Mouse (Mus musculus) lung, adult 10 weeks (tissue): Measurements from ENCODE around the gene Wfikkn1. TPM values are rescaled to one million over a fixed set of nuclear protein-coding genes. Genes with fewer than 3 reads are reported as not detected.

Experiments used
- polyA plus RNA-seq: library from polyadenylated mRNA; stranded (reverse); fragments of 350-450 nt; fragmentation: Illumina TruSeq; extraction: RNeasy Lipid Tissue Mini Kit (QIAGEN cat#74804); gene quantifications from one replicate; pipeline ENCODE4 v1.2.3, GENCODE M21; 2014; ENCODE audit warnings: low read depth, low replicate concordance; ENCODE audit not compliant: insufficient read depth

The Wfikkn1 gene
- 0.25 TPM for polyA plus RNA-seq

DNA sequence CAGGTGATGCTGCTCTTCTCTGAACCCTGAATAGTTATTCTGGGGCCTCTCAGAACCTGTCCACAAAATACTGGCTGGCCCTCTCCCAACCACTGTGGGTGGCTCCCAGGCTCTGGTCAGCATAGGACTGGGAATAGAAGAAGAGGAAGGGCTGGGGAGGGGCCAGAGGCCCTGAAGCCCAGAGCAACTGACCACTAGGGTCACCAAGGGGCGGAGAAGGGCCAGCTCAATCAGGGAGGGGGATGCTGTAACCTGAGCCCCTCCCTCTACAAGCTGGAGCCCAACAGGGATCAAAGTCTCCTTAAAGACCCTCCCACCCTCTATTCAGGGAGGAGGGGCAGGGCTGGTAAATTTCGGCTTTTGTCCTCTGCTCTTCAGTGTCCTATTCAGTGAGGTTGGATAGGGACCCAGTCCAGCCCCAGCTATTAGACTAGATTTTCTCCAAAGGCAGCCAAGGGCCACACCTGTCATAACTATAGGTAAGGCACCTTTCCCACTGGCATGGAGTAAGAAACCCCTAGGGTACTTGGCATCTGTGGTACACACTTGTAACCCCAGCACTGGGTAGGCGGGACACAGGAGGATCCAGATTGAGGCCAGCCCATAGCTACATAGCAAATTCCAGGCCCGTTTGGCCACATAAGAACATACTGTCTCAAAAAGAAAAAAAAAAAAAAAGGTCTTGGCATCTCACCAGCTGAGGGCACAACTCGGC is at the start of gene Wfikkn1:
Gene Wfikkn1 (minus strand): TSS at position 663 of the 715 bp plus-strand sequence.

DNA sequence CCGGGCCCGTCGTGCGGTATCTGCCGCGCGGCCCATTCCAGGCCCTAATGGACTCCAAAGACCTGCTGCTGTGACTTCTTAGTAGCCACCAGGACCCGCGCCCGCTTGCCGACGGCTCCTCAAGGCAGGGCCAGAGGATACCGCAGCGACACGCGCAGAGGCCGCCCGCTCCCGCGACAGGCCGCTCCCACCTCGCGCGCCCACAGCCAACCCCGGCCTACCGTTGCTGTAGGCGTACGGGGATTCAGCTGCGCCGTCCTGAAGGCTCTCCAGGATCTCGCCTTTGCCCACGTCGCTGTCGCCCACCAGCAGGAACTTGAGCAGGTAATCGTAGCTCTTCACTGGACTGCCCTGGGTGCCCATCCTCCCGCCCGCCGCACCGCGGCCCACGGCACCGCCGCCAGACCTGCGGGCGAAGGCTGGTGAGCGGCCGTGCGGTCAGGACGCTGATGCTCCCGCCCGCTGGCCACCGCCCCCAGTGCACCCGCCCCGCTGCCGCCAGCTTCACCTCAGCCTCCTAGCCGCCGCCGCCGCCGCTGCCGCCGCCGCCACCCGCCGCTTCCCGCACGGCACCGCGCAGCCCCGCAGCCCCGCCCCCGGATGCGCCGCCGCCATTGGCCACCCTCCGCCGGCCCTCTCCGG is 38.6 kb upstream of the Wfikkn1 start, which contains the start of gene Rab40c:
Gene Rab40c (minus strand): TSS at position 584 of the 642 bp plus-strand sequence.

DNA sequence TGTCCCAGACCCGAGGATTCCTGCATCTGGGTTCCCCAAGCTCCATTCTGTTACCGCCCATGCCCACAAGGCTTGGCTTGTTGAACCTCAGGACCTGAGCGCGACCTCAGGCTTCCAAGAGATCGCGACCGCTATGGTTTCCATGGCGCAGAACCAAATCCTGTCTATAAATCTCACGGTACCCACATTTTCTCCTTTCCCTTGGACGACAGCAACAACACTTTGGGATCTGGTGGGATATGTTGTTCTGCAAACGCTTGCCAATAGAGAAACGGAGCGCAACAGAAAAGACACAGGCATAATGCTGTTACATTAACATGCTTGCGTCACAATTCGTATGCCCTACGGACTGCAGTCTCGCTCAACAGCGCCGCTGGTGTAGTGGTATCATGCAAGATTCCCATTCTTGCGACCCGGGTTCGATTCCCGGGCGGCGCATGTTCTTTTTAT is 5.9 kb downstream of the Wfikkn1 start, which contains the start of gene Mettl26:
Gene Mettl26 (plus strand): TSS at position 354 of the 450 bp plus-strand sequence.

DNA sequence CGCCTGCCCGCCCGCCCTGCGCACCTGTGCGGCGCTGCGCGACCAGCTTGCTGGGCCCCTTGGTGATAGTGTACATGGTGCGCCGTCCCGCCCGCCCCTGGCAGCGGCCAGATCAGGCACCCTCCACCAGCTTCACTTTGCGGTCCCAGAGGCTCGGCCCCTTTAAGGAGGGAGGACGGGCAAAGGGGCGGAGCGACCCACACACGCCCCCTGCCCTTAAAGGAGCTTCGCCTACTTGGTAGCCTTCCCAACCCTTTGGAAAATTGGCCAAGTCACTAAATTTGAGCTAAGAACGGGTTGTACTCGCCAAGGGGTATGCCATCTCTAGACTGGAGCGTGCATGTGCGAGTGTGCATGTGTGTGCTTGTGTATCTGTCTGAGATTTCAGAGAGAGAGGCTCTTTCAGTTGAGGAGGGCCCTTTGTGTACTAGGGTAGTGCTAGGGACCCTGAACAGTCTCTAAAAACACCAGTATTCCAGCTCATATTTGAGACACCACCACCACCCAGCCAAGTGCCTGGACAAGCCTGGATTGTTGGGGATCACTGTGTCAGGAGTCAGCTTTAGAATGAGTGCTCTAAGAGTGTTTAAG is 12.0 kb downstream of the Wfikkn1 start, which contains the start of gene Mcrip2:
Gene Mcrip2 (minus strand): TSS at position 164 of the 591 bp plus-strand sequence.

DNA sequence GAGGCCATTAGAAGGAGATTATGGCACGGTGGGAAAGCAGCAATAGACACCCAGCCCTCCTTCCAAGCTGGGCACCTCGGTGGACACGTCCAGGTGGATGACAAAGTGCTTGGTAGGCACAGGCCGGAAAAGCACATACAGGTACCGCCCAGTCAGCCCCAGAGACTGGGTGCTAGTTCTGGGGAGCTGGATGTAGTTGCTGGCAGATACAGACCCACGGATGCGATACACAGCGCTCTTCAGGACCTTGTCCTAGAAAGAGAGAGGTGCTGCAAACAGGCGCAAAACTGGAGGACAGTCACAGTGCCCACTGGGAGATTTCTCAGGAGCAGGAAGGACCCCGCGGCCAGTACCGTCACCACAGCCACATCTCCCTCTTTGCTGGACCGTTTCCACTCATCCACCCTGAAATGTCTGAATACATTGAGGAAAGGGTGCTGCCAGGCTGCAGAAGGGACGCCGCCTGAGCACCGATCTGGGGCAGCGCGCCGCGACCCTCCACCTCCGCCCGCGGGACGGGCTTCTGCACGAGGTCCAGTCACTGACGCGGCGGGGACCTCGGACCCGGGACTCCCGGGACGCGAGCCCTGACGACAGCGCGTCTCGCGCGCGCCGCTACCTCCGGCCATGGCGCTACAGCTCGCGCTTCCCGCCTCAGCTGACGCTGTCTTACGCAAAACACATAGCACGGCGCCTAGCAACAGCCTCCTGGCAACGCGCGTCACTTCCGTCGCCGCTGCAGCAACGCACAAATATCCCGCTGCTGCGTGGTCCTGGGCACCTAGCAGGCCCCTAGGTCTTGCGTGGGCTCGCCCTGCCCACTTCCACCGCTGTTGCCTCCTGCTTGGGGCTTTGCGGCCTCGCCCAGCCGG is 19.6 kb downstream of the Wfikkn1 start, which contains the start of gene Wdr90:
Gene Wdr90 (minus strand): TSS at position 670 of the 872 bp plus-strand sequence.

DNA sequence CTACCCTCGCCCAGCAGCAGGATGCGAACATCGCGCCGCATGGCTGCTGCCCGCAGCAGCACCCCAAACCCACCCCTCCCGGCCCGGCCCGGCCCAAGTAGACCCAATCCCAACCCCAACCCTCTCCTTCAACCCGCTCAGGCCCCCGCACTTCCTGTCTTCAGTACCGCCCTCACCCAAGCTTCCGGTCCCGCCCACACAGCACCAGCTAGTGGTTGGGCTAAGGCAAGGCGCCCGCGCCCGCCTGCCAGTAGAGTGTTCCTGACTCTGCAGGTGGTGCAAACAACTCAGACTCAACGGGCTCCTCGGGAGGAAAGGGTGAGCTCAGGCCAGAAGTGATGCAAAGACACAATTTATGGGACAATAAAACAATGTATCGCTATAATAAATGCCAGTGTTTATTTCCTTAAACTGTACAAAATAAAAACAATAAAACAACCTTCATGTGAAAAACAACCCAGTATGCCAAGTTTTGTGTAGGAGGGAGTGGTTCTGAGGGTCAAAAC is 36.2 kb downstream of the Wfikkn1 start, which contains the start of gene Rhot2:
Gene Rhot2 (minus strand): TSS at position 456 of the 506 bp plus-strand sequence.

DNA sequence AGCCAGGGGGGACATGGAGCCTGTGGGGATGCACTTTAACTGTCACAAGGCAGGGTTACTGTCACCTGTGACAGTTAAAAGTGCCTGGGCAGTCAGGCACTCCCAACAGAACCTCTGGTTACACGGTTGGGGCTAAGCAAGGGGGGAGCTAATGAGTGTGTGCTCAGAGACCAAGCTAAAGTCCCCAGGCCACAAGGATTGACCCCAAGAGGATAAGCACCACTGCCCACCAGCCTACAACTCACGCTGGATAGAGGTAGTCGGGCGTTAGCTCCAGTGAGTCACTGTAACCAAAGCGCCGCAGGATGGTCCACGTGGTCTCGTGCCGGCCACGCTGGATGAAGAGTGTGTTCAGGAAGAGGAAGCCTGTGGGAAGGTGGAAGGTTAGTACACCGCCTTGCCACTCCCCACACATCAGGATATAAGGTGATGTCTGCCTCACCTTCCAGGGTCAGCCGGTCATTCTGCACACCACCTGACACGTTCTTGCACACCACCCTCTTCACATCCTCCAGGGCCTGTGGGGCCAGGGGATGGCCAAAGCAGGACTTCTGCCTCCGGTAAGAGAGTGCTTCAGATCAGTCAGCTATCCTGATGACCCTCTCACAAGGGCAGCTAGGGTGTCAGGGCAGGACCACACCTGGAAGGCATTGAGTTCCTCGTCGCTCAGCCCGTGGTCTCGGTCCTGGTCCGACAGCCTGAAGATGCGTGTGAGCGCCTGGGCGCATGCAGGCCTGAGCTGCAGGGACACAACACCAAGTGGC is 39.4 kb downstream of the Wfikkn1 start, which contains the start of gene Gm20683:
Gene Gm20683 (minus strand): TSS at position 647 of the 764 bp plus-strand sequence.

DNA sequence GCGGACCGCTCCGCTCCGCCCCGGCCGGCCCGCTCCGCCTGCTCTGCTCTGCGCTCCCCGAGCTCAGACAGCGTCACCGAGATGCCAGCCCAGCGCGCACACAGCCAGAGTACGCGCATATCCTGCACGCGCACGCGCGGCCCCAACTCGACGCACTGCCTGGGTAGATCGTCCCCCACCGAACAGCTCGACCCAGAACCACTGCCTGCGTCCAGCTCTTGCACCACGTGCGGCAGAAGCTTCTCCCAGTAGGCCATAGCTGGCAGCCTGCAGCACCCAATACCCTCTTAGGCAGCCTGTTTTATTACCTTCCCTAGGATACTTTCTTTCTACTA is 43.6 kb downstream of the Wfikkn1 start, which contains the start of gene Rhbdl1:
Gene Rhbdl1 (minus strand): TSS at position 220 of the 335 bp plus-strand sequence.

DNA sequence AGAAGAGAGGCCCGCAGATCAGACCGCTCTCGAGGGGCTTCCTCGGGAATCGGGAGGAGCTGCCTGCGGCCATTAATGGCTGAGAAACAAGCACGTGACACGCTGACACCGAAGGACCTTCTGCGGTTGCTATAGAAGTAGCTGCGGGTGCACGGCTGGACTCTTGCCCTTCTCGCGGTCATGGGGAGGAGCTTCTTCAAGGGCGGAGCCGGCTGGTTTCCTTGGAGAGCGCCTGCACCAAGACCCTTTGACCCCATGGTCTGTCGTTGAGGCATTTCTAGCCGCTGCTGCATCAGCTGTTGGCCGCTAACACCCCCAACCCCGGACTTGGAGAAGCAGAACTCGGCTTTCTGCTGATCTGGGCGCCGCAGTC is 47.4 kb downstream of the Wfikkn1 start, which contains the start of gene Stub1:
Gene Stub1 (minus strand): TSS at position 114 of the 373 bp plus-strand sequence.

DNA sequence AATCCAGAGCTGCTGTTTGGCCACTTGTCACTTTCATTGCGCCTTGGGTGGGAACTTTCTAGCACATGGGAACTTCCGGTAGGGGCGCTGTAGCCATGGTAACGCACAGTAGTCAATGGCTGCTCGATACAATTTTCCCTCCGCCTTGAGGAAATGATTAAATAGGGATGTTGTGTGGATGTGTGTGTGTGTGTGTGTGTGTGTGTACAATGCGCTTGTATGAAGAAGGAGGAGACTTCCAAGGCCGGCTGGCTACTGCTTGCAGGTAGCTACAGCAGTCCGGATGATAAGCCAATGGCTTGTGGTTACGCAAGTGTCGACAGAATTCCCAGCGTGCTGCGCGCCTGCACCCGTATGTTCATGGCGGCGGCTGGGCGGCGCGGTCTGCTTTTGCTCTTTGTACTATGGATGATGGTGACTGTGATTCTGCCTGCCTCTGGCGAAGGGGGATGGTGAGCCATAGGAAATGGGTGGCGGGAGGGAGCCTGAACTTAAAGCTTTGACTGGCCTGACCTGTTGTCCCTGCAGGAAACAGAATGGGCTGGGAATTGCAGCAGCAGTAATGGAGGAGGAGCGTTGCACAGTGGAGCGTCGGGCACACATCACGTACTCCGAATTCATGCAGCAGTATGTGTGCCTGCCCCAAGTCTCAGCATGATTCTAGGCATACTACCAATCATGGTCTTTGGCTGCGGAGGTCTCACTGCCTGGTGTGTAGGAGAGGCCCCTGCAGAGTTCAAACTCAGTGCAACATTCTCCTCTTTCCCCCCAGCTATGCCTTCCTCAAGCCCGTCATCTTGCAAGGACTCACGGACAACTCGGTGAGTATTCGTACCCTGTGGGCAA is 51.7 kb downstream of the Wfikkn1 start, which contains the start of gene Jmjd8:
Gene Jmjd8 (plus strand): TSS at position 156 of the 846 bp plus-strand sequence.

Other genes with a start within 250 kb of the Wfikkn1 start
- gene Gng13, start 163.7 kb downstream of the Wfikkn1 start, polyA plus RNA-seq = 0.90 TPM
- 1.0 TPM for gene Chtf18, start 153.4 kb downstream of the Wfikkn1 start, polyA plus RNA-seq
- gene Rpusd1, start 153.2 kb downstream of the Wfikkn1 start, polyA plus RNA-seq = 9.4 TPM
- gene Mslnl, start 144.8 kb downstream of the Wfikkn1 start, polyA plus RNA-seq = not detected
- gene Msln, start 126.5 kb downstream of the Wfikkn1 start, polyA plus RNA-seq = 49.1 TPM
- 12.8 TPM for gene Narfl, start 107.1 kb downstream of the Wfikkn1 start, polyA plus RNA-seq
- gene Haghl, start 95.2 kb downstream of the Wfikkn1 start, polyA plus RNA-seq = 24.0 TPM
- gene Ccdc78, start 94.3 kb downstream of the Wfikkn1 start, polyA plus RNA-seq = 10.3 TPM
- 73.2 TPM for gene Fam173a, start 88.0 kb downstream of the Wfikkn1 start, polyA plus RNA-seq
- not detected for gene AC134908.4, start 85.2 kb downstream of the Wfikkn1 start, polyA plus RNA-seq
- 24.7 TPM for gene Metrn, start 83.7 kb downstream of the Wfikkn1 start, polyA plus RNA-seq
- 1.5 TPM for gene Fbxl16, start 71.8 kb downstream of the Wfikkn1 start, polyA plus RNA-seq
- 6.9 TPM for gene Wdr24, start 57.2 kb downstream of the Wfikkn1 start, polyA plus RNA-seq
- 26.4 TPM for gene Jmjd8, start 52.0 kb downstream of the Wfikkn1 start, polyA plus RNA-seq
- 114 TPM for gene Stub1, start 47.5 kb downstream of the Wfikkn1 start, polyA plus RNA-seq
- 2.0 TPM for gene Rhbdl1, start 43.6 kb downstream of the Wfikkn1 start, polyA plus RNA-seq
- gene Gm20683, start 39.1 kb downstream of the Wfikkn1 start, polyA plus RNA-seq = 2.7 TPM
- 17.7 TPM for gene Rhot2, start 36.0 kb downstream of the Wfikkn1 start, polyA plus RNA-seq
- gene Wdr90, start 19.4 kb downstream of the Wfikkn1 start, polyA plus RNA-seq = 7.7 TPM
- gene Mcrip2, start 12.1 kb downstream of the Wfikkn1 start, polyA plus RNA-seq = 17.9 TPM
- gene Mettl26, start 5.8 kb downstream of the Wfikkn1 start, polyA plus RNA-seq = 42.2 TPM
- 16.6 TPM for gene Rab40c, start 38.9 kb upstream of the Wfikkn1 start, polyA plus RNA-seq
- gene Pigq, start 64.1 kb upstream of the Wfikkn1 start, polyA plus RNA-seq = 34.5 TPM
- gene Nhlrc4, start 64.1 kb upstream of the Wfikkn1 start, polyA plus RNA-seq = 7.5 TPM
- not detected for gene A930017K11Rik, start 71.7 kb upstream of the Wfikkn1 start, polyA plus RNA-seq
- gene Capn15, start 104.9 kb upstream of the Wfikkn1 start, polyA plus RNA-seq = 6.4 TPM
- gene Rab11fip3, start 188.7 kb upstream of the Wfikkn1 start, polyA plus RNA-seq = 10.4 TPM
- gene Decr2, start 209.5 kb upstream of the Wfikkn1 start, polyA plus RNA-seq = 9.6 TPM
- 3.2 TPM for gene Nme4, start 214.7 kb upstream of the Wfikkn1 start, polyA plus RNA-seq
- 10.8 TPM for gene Tmem8, start 232.4 kb upstream of the Wfikkn1 start, polyA plus RNA-seq
- gene Mrpl28, start 242.6 kb upstream of the Wfikkn1 start, polyA plus RNA-seq = 76.8 TPM